Mouse (Mus musculus): Measurements from ENCODE around the gene Slc2a12.

Slc2a12 gene

GRCm38 (mm10) chr10:22660286-22661000 is 15.6 kb downstream of the Slc2a12 start:
- no peak for ATAC-seq (ENCODE audit: low TSS enrichment)

GRCm38 (mm10) chr10:22668509-22668908 is 23.7 kb downstream of the Slc2a12 start:
- no peak for ATAC-seq (ENCODE audit: low TSS enrichment)

- no peak for ATAC-seq (ENCODE audit: low TSS enrichment)
These were observed 29.4 kb downstream of the Slc2a12 start for GRCm38 (mm10) chr10:22674176-22674575.

GRCm38 (mm10) chr10:22675848-22676630 is 31.2 kb downstream of the Slc2a12 start:
- no peak for ATAC-seq (ENCODE audit: low TSS enrichment)

GRCm38 (mm10) chr10:22696236-22696635 is 51.4 kb downstream of the Slc2a12 start:
- ATAC-seq (ENCODE audit: low TSS enrichment) = no peak

- ATAC-seq (ENCODE audit: low TSS enrichment) = 0 out of 2 replicates have a peak, but pooled peaks have one; percentile 13
These were observed 52.1 kb downstream of the Slc2a12 start for GRCm38 (mm10) chr10:22696864-22697263.

- no peak for ATAC-seq (ENCODE audit: low TSS enrichment)
These were observed 53.5 kb downstream of the Slc2a12 start for GRCm38 (mm10) chr10:22698158-22698953.

- 0 out of 2 replicates have a peak, but pooled peaks have one; percentile 8 for ATAC-seq (ENCODE audit: low TSS enrichment)
These were observed 54.9 kb downstream of the Slc2a12 start for GRCm38 (mm10) chr10:22699487-22700335.

GRCm38 (mm10) chr10:22700773-22701172 is 56.0 kb downstream of the Slc2a12 start:
- ATAC-seq (ENCODE audit: low TSS enrichment) = peak; percentile 16; the same call in 1 of the 2 replicates

GRCm38 (mm10) chr10:22701485-22702315 is 56.9 kb downstream of the Slc2a12 start:
- peak; percentile 56 for ATAC-seq (ENCODE audit: low TSS enrichment)

GRCm38 (mm10) chr10:22703844-22704243 is 59.0 kb downstream of the Slc2a12 start:
- no peak for ATAC-seq (ENCODE audit: low TSS enrichment)

GRCm38 (mm10) chr10:22708190-22708843 is 63.5 kb downstream of the Slc2a12 start:
- ATAC-seq (ENCODE audit: low TSS enrichment) = peak; percentile 65

GRCm38 (mm10) chr10:22710173-22710777 is 65.5 kb downstream of the Slc2a12 start:
- peak; percentile 89 for ATAC-seq (ENCODE audit: low TSS enrichment)

GRCm38 (mm10) chr10:22712955-22713354 is 68.1 kb downstream of the Slc2a12 start:
- ATAC-seq (ENCODE audit: low TSS enrichment) = no peak

GRCm38 (mm10) chr10:22714520-22714919 is 69.7 kb downstream of the Slc2a12 start:
- peak; percentile 76 for ATAC-seq (ENCODE audit: low TSS enrichment)

GRCm38 (mm10) chr10:22718475-22718874 is 73.7 kb downstream of the Slc2a12 start:
- ATAC-seq (ENCODE audit: low TSS enrichment) = peak; percentile 31; the same call in 1 of the 2 replicates

GRCm38 (mm10) chr10:22720781-22721529 is 76.1 kb downstream of the Slc2a12 start:
- ATAC-seq (ENCODE audit: low TSS enrichment) = peak; percentile 71

- no peak for ATAC-seq (ENCODE audit: low TSS enrichment)
These were observed 80.4 kb downstream of the Slc2a12 start for GRCm38 (mm10) chr10:22725166-22725565.

Measured in frontal cortex, adult (tissue).